Mouse (Mus musculus) olfactory bulb, adult 2 months (tissue): ENCODE data around the gene Ube3b.

ENCODE experiments used
- CTCF ChIP-seq: fragments of 200-500 bp; IDR thresholded peaks from 2 replicates; pipeline ENCODE4 v1.5.1; 2012; ENCODE audit warnings: low read depth, mild to moderate bottlenecking, low read length, moderate library complexity; ENCODE audit not compliant: insufficient read depth
- POLR2A ChIP-seq: fragments of 200-500 bp; IDR thresholded peaks from 2 replicates; pipeline ENCODE4 v1.6.1; 2012; ENCODE audit warnings: mild to moderate bottlenecking, low read depth, low read length, moderate library complexity; ENCODE audit not compliant: insufficient read depth

DNA sequence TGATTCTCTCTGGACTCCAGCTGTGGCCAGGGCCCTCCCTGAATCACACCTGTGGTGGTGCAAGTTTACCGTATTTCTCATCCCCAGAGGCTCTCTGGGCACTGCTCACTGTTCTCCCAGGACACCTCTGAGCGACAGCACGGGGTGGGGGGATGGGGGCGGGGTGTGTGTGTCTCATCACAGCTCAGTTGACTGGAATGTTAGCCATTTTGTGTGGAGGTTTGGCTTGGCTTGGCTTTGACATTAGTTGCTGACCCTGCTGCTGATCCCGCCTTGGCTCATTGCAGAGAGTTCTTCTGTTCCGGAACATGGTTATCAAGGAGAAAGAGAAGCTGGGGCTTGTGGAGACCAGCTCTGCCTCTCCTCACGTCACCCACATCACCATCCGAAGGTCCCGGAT lies 27.4 kb downstream of the Ube3b start:
- TF ChIP-seq CTCF (no peak), POLR2A (no peak)
